Mouse (Mus musculus): ENCODE measurements around the gene Adamts17. TPM values are rescaled to one million over a fixed set of nuclear protein-coding genes. Genes with fewer than 3 reads are reported as not detected.
A peak's percentile ranks its signal among the peaks of the same experiment; 100 is the strongest.

Gene Adamts17
- total and polyA plus RNA-seq, 3 experiments: 0.33 to 0.42 TPM; not detected in 1

DNA sequence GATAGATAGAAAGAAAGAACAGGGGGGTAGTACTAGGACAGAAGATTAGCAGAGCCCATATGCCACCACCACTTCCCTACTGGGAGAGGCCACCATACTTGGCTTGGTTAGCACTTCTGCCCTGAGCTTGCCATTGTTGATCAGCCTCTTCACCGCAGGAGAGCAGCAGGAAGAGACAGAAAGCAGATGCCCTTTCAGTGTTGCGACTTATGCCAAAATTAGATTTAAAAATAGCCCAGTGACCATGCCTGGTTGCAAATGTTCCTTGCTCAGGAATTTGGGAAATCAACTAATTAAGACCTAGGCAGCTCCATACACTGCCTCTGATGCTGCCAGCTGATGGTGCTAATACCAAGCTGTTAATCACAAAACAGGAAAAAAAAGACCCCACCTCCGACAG lies 216.0 kb downstream of the Adamts17 start:
- H3K27me3 ChIP-seq (ENCODE audit: control insufficient read depth in 1 of 2, insufficient read depth in 2 of 2, low read length in 2 of 2): no peaks in the 10 kb centered on the region
- H3K79me2 ChIP-seq (ENCODE audit: control insufficient read depth, insufficient read depth, low read length, poor library complexity): no peaks in the 10 kb centered on the region
- no peaks in the 10 kb centered on the region for H3K9me3 ChIP-seq (replicated peaks; ENCODE audit: insufficient read depth, low read length)
- no peak overlapping the region for H3K4me3 ChIP-seq (ENCODE audit: control insufficient read depth in 1 of 2, insufficient read depth in 1 of 2, low read depth in 2 of 2, low read length in 2 of 2)
- no peaks in the 10 kb centered on the region for H3K4me1 ChIP-seq (ENCODE audit: control insufficient read depth in 1 of 2, insufficient read depth in 2 of 2, low read length in 2 of 2)
- no peak for TF ChIP-seq POLR2AphosphoS2 (IDR thresholded peaks at IDR 0.05; ENCODE audit: low read length)
- no peak for TF ChIP-seq ZMIZ1 (IDR thresholded peaks at IDR 0.05; ENCODE audit: low read depth, low read length)
- no peak for TF ChIP-seq USF1 (IDR thresholded peaks at IDR 0.05; ENCODE audit: low read depth, low read length)
- no peak for TF ChIP-seq ZNF384 (IDR thresholded peaks at IDR 0.05; ENCODE audit: low read depth, low read length)
- H3K27ac ChIP-seq (ENCODE audit: control insufficient read depth, low read depth, low read length): no peak overlapping the region
- no peaks in the 10 kb centered on the region for H3K36me3 ChIP-seq (ENCODE audit: control insufficient read depth in 1 of 2, insufficient read depth in 2 of 2, low read length in 2 of 2)
- DNase-seq (ENCODE audit: low read depth, low spot score): no peak
- H3K9ac ChIP-seq (ENCODE audit: control insufficient read depth, low read depth, low read length, poor library complexity, severe bottlenecking): no peak overlapping the region

DNA sequence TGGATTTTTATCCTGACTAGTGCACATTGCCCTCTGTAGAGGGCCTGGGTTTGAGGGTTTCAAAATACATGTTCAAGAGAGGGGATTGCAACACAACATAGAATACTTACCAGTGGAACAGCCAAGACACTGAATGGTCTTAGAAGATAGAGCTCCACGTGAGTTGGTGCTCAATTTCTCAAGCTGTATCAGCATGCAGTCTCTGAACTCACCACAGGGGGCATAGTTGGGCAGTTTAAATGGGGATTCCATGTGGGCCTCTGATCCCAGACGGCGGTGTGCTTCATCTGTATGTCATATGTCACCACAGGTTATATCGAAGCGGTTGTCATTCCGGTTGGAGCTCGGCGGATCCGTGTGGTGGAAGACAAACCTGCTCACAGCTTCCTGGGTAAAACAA lies 222.2 kb downstream of the Adamts17 start:
- H3K79me2 ChIP-seq (ENCODE audit: control insufficient read depth, insufficient read depth, low read length, poor library complexity): no peaks in the 10 kb centered on the region
- TF ChIP-seq MYC (IDR thresholded peaks at IDR 0.05; ENCODE audit: low read depth, low read length) (no peak), RCOR1 (IDR thresholded peaks at IDR 0.05; ENCODE audit: low read depth, low read length) (no peak), POLR2AphosphoS2 (IDR thresholded peaks at IDR 0.05; ENCODE audit: low read length) (no peak), UBTF (IDR thresholded peaks at IDR 0.05; ENCODE audit: borderline replicate concordance, insufficient read depth, low read depth, low read length) (no peak), BHLHE40 (IDR thresholded peaks at IDR 0.05; ENCODE audit: borderline replicate concordance, low read depth, low read length) (no peak), ZC3H11A (IDR thresholded peaks at IDR 0.05; ENCODE audit: low read depth, low read length) (no peak), ZMIZ1 (IDR thresholded peaks at IDR 0.05; ENCODE audit: low read depth, low read length) (no peak), ELF1 (IDR thresholded peaks at IDR 0.05; ENCODE audit: low read depth, low read length) (no peak), HCFC1 (IDR thresholded peaks at IDR 0.05; ENCODE audit: low read depth, low read length) (no peak), SMC3 (IDR thresholded peaks at IDR 0.05; ENCODE audit: low read depth, low read length) (0 out of 2 replicates have a peak, but pooled peaks have one; percentile 14), GATA1 (IDR thresholded peaks at IDR 0.05; ENCODE audit: low read depth, low read length) (no peak), USF2 (IDR thresholded peaks at IDR 0.05; ENCODE audit: borderline replicate concordance in 1 of 2, insufficient read depth in 1 of 2, low read depth in 1 of 2, low read length in 2 of 2) (no peak), RAD21 (IDR thresholded peaks at IDR 0.05; ENCODE audit: low read depth, low read length) (peak; percentile 19), MYB (IDR thresholded peaks at IDR 0.05; ENCODE audit: low read depth, low read length) (no peak), E2F4 (IDR thresholded peaks at IDR 0.05; ENCODE audit: borderline replicate concordance, low read depth, low read length) (no peak), CTCF (IDR thresholded peaks at IDR 0.05 in 2 of 3, conservative IDR thresholded peaks at IDR 0.05 in 1 of 3; ENCODE audit: control insufficient read depth in 1 of 3, insufficient read depth in 1 of 3, low read depth in 2 of 3, low read length in 3 of 3, poor library complexity in 1 of 3, severe bottlenecking in 1 of 3) (peak; percentile 3 to 54 (median 36); a peak in 4 of 6 replicates), MXI1 (IDR thresholded peaks at IDR 0.05; ENCODE audit: low read depth, low read length) (no peak), SIN3A (IDR thresholded peaks at IDR 0.05; ENCODE audit: low read length) (no peak), ZKSCAN1 (IDR thresholded peaks at IDR 0.05; ENCODE audit: low read depth, low read length) (no peak), EP300 (IDR thresholded peaks at IDR 0.05; ENCODE audit: low read depth in 1 of 2, low read length in 2 of 2) (no peak), MAX (IDR thresholded peaks at IDR 0.05; ENCODE audit: low read length) (no peak), KAT2A (conservative IDR thresholded peaks at IDR 0.05; ENCODE audit: low read depth, low read length) (no peak)
- no peak overlapping the region for H3K9ac ChIP-seq (ENCODE audit: control insufficient read depth, low read depth, low read length, poor library complexity, severe bottlenecking)
- peak; percentile 19 for DNase-seq (ENCODE audit: low read depth, low spot score)
- H3K4me3 ChIP-seq (ENCODE audit: control insufficient read depth in 1 of 2, insufficient read depth in 1 of 2, low read depth in 2 of 2, low read length in 2 of 2): no peak overlapping the region
- H3K27ac ChIP-seq (ENCODE audit: control insufficient read depth, low read depth, low read length): no peak overlapping the region
- H3K9me3 ChIP-seq (replicated peaks; ENCODE audit: insufficient read depth, low read length): no peaks in the 10 kb centered on the region
- no peaks in the 10 kb centered on the region for H3K27me3 ChIP-seq (ENCODE audit: control insufficient read depth in 1 of 2, insufficient read depth in 2 of 2, low read length in 2 of 2)
- no peaks in the 10 kb centered on the region for H3K36me3 ChIP-seq (ENCODE audit: control insufficient read depth in 1 of 2, insufficient read depth in 2 of 2, low read length in 2 of 2)
- H3K4me1 ChIP-seq (ENCODE audit: control insufficient read depth in 1 of 2, insufficient read depth in 2 of 2, low read length in 2 of 2): no peaks in the 10 kb centered on the region

All from MEL (cell line).